Mouse (Mus musculus): Measurements from ENCODE around the gene Klhl31. TPM values are rescaled to one million over a fixed set of nuclear protein-coding genes. Genes with fewer than 3 reads are reported as not detected.

The Klhl31 gene
- total RNA-seq, 1 experiment: 0.04 TPM

DNA sequence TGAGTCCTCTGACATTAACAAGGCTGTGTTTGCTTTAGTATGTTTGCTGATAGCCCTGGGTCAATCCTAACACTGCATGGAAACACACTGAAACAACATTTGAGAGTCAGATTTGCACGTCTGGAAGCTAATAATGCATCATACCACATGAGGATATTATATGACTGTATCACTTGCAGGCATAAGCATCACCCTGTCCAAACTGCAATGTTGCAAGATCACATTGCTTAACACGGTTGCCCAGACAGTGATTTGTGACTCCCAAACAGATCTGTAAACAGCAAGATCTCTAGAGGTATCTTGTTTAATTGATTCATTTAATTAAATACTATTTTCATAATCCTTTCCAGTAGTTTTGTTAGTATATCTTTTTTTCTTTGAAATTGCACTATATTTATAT, 17.9 kb upstream of the Klhl31 start:
- Histone ChIP-seq H3K4me3 (ENCODE audit: insufficient read depth in 1 of 2, low read depth in 1 of 2, low read length in 2 of 2, poor library complexity in 1 of 2, severe bottlenecking in 1 of 2) (no peak overlapping the region), H3K36me3 (ENCODE audit: control insufficient read depth, insufficient read depth, low read length, poor library complexity, severe bottlenecking) (no peaks in the 10 kb centered on the region), H3K4me1 (ENCODE audit: control insufficient read depth in 2 of 2, insufficient read depth in 2 of 2, low read length in 2 of 2, poor library complexity in 1 of 2) (peaks cover 11 to 14% of the 10 kb centered on the region in 2 experiments), H3K9ac (ENCODE audit: insufficient read depth, low read depth, low read length, poor library complexity, severe bottlenecking) (no peak overlapping the region), H3K27ac (ENCODE audit: insufficient read depth, low read depth, low read length, poor library complexity, severe bottlenecking) (no peak overlapping the region), H3K9me3 (ENCODE audit: control insufficient read depth, insufficient read depth, low read depth, low read length) (no peaks in the 10 kb centered on the region; the same call in 1 of the 2 replicates)
- in situ Hi-C loops (cut with MboI; ENCODE audit: low sequenced_read_pairs in 2 of 2, unreplicated experiment in 2 of 2): no loop called here
- DNase-seq (ENCODE audit: low read depth, low spot score): no peak
- TF ChIP-seq MAFK (IDR thresholded peaks at IDR 0.05; ENCODE audit: insufficient read depth, low read depth, low read length) (no peak), ZC3H11A (IDR thresholded peaks at IDR 0.05; ENCODE audit: borderline replicate concordance, low read depth, low read length) (no peak), ZNF384 (IDR thresholded peaks at IDR 0.05; ENCODE audit: low read depth, low read length) (no peak), HCFC1 (IDR thresholded peaks at IDR 0.05; ENCODE audit: borderline replicate concordance, insufficient read depth, low read length) (no peak), CHD2 (IDR thresholded peaks at IDR 0.05; ENCODE audit: low read depth, low read length) (no peak)

DNA sequence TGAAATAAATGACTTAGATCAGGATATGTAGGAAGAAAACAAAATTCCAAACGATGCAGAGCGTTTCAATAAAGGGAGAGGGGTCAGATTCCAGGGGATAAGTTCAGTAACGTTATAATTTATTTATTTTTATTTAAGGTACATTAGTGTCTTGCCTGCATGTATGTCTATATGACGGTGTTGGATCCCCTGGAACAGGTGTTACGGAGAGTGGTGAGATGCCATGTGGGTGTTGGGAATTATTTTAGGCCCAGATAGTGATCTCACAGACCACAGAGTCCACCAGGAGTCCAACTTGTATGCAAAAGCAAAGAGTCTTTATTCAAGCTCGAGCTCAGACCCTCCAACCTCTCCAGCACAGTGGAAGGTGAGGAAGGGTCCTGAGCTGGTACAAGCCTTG, 16.2 kb upstream of the Klhl31 start:
- H3K4me3 ChIP-seq (ENCODE audit: insufficient read depth in 1 of 2, low read depth in 1 of 2, low read length in 2 of 2, poor library complexity in 1 of 2, severe bottlenecking in 1 of 2): no peak overlapping the region
- in situ Hi-C loops (cut with MboI; ENCODE audit: low sequenced_read_pairs in 2 of 2, unreplicated experiment in 2 of 2): no loop called here
- H3K36me3 ChIP-seq (ENCODE audit: control insufficient read depth, insufficient read depth, low read length, poor library complexity, severe bottlenecking): no peaks in the 10 kb centered on the region
- no peak overlapping the region for H3K9ac ChIP-seq (ENCODE audit: insufficient read depth, low read depth, low read length, poor library complexity, severe bottlenecking)
- H3K9me3 ChIP-seq (ENCODE audit: control insufficient read depth, insufficient read depth, low read depth, low read length): no peaks in the 10 kb centered on the region
- TF ChIP-seq MAFK (IDR thresholded peaks at IDR 0.05; ENCODE audit: insufficient read depth, low read depth, low read length): no peak
- no peak for TF ChIP-seq ZNF384 (IDR thresholded peaks at IDR 0.05; ENCODE audit: low read depth, low read length)
- no peak for TF ChIP-seq HCFC1 (IDR thresholded peaks at IDR 0.05; ENCODE audit: borderline replicate concordance, insufficient read depth, low read length)
- TF ChIP-seq CHD2 (IDR thresholded peaks at IDR 0.05; ENCODE audit: low read depth, low read length): no peak
- H3K4me1 ChIP-seq (ENCODE audit: control insufficient read depth in 2 of 2, insufficient read depth in 2 of 2, low read length in 2 of 2, poor library complexity in 1 of 2): peaks cover 11 to 14% of the 10 kb centered on the region in 2 experiments
- no peak overlapping the region for H3K27ac ChIP-seq (ENCODE audit: insufficient read depth, low read depth, low read length, poor library complexity, severe bottlenecking)
- DNase-seq (ENCODE audit: low read depth, low spot score): no peak

DNA sequence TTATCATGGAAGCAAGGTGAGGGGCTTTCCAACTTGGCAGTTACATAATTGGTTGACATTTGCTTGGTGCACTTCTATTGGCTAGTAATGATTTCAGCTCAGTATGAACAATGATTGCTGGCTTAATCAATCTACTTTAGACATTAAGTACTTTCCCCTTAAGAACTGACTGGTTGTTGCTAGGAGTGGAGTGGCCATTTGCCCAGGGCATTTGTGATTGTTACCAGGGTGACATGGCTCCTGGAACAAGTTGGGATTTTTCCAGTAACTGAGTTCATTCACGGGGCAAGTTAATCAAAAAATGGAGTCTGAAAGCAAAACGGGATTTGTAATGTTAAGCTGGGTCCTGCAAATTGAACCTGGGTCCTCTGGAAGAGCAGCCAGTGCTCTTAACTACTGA, 15.8 kb upstream of the Klhl31 start:
- in situ Hi-C loops (cut with MboI; ENCODE audit: low sequenced_read_pairs in 2 of 2, unreplicated experiment in 2 of 2): no loop called here

GRCm38 (mm10) chr9:77622874-77623273, 13.4 kb upstream of the Klhl31 start:
- Histone ChIP-seq H3K9ac (ENCODE audit: insufficient read depth, low read depth, low read length, poor library complexity, severe bottlenecking) (no peak overlapping the region), H3K4me3 (ENCODE audit: insufficient read depth in 1 of 2, low read depth in 1 of 2, low read length in 2 of 2, poor library complexity in 1 of 2, severe bottlenecking in 1 of 2) (no peak overlapping the region), H3K36me3 (ENCODE audit: control insufficient read depth, insufficient read depth, low read length, poor library complexity, severe bottlenecking) (no peaks in the 10 kb centered on the region), H3K9me3 (ENCODE audit: control insufficient read depth, insufficient read depth, low read depth, low read length) (no peaks in the 10 kb centered on the region), H3K4me1 (ENCODE audit: control insufficient read depth in 2 of 2, insufficient read depth in 2 of 2, low read length in 2 of 2, poor library complexity in 1 of 2) (peaks cover under 1 to 4% of the 10 kb centered on the region in 2 experiments; a peak in 3 of 4 replicates), H3K27ac (ENCODE audit: insufficient read depth, low read depth, low read length, poor library complexity, severe bottlenecking) (no peak overlapping the region)
- no peak for TF ChIP-seq HCFC1 (IDR thresholded peaks at IDR 0.05; ENCODE audit: borderline replicate concordance, insufficient read depth, low read length)
- TF ChIP-seq ZNF384 (IDR thresholded peaks at IDR 0.05; ENCODE audit: low read depth, low read length): no peak
- no peak for TF ChIP-seq ZC3H11A (IDR thresholded peaks at IDR 0.05; ENCODE audit: borderline replicate concordance, low read depth, low read length)
- TF ChIP-seq CHD2 (IDR thresholded peaks at IDR 0.05; ENCODE audit: low read depth, low read length): no peak
- TF ChIP-seq MAFK (IDR thresholded peaks at IDR 0.05; ENCODE audit: insufficient read depth, low read depth, low read length): no peak
- no peak for DNase-seq (ENCODE audit: low read depth, low spot score)
- in situ Hi-C loops (cut with MboI; ENCODE audit: low sequenced_read_pairs in 2 of 2, unreplicated experiment in 2 of 2): no loop called here

More for the DNA sequence above, 15.8 kb upstream of the Klhl31 start:
- DNase-seq (ENCODE audit: low read depth, low spot score): no peak
- no peaks in the 10 kb centered on the region for H3K36me3 ChIP-seq (ENCODE audit: control insufficient read depth, insufficient read depth, low read length, poor library complexity, severe bottlenecking)
- no peak overlapping the region for H3K27ac ChIP-seq (ENCODE audit: insufficient read depth, low read depth, low read length, poor library complexity, severe bottlenecking)
- TF ChIP-seq ZC3H11A (IDR thresholded peaks at IDR 0.05; ENCODE audit: borderline replicate concordance, low read depth, low read length) (no peak), MAFK (IDR thresholded peaks at IDR 0.05; ENCODE audit: insufficient read depth, low read depth, low read length) (no peak), ZNF384 (IDR thresholded peaks at IDR 0.05; ENCODE audit: low read depth, low read length) (no peak), HCFC1 (IDR thresholded peaks at IDR 0.05; ENCODE audit: borderline replicate concordance, insufficient read depth, low read length) (no peak), CHD2 (IDR thresholded peaks at IDR 0.05; ENCODE audit: low read depth, low read length) (no peak)
- H3K9me3 ChIP-seq (ENCODE audit: control insufficient read depth, insufficient read depth, low read depth, low read length): no peaks in the 10 kb centered on the region
- peaks cover 11 to 14% of the 10 kb centered on the region in 2 experiments for H3K4me1 ChIP-seq (ENCODE audit: control insufficient read depth in 2 of 2, insufficient read depth in 2 of 2, low read length in 2 of 2, poor library complexity in 1 of 2)
- H3K9ac ChIP-seq (ENCODE audit: insufficient read depth, low read depth, low read length, poor library complexity, severe bottlenecking): no peak overlapping the region
- H3K4me3 ChIP-seq (ENCODE audit: insufficient read depth in 1 of 2, low read depth in 1 of 2, low read length in 2 of 2, poor library complexity in 1 of 2, severe bottlenecking in 1 of 2): no peak overlapping the region
